Mouse (Mus musculus): ENCODE results near the gene E2f8.

- TF ChIP-seq ZNF384 (IDR thresholded peaks at IDR 0.05; ENCODE audit: low read depth, low read length): no peak
- TF ChIP-seq ZC3H11A (IDR thresholded peaks at IDR 0.05; ENCODE audit: borderline replicate concordance, low read depth, low read length): no peak
Measured at GRCm38 (mm10) chr7:48841538-48841937, 39.9 kb downstream of the E2f8 start.
